Mouse (Mus musculus) liver, postnatal 0 days (tissue): ENCODE results near the gene Dcst2.

Experiments used
- CTCF ChIP-seq: sonication (generic); IDR thresholded peaks from 2 replicates; pipeline ENCODE4 v1.5.1; 2016; ENCODE audit warnings: antibody characterized with exemption, low read depth
- EP300 ChIP-seq: IDR thresholded peaks from 2 replicates; pipeline ENCODE4 v1.6.1; 2016; ENCODE audit warnings: antibody characterized with exemption, low read depth, mild to moderate bottlenecking

DNA sequence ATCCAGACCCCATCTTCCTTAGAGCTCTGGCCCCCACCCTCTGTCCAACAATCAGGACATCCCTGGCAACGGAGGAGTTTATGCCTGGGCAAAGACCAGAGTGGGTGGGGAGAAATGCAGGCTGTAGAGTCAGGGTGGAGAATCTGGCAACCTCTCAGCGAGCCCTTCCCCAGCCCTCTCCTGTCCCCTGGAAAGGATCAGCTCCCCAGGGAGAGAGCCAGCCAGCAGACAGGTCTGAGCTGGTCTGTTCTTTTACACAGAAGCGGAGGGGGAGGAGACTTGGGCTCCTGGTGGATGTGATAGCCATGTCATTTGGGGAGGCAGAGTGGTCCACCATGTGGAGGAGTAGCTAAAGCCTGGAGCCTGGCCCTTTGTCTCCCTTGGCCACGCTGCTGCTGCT is 33.2 kb upstream of the Dcst2 start:
- no peak for TF ChIP-seq CTCF
- TF ChIP-seq EP300: no peak
